Mouse (Mus musculus) brain, embryonic 14.5 days (tissue): ENCODE measurements around the gene Zbtb34.

Experiments
- CTCF ChIP-seq: fragments of 200-500 bp; IDR thresholded peaks from 2 replicates; pipeline ENCODE4 v1.5.1; 2012; ENCODE audit warnings: inconsistent platforms, mild to moderate bottlenecking, moderate library complexity, borderline replicate concordance; ENCODE audit not compliant: insufficient read depth, insufficient read length; ENCODE audit errors: extremely low read depth
- POLR2A ChIP-seq: fragments of 200-500 bp; IDR thresholded peaks from 2 replicates; pipeline ENCODE4 v1.6.1; 2012; ENCODE audit warnings: mild to moderate bottlenecking, inconsistent platforms, borderline replicate concordance; ENCODE audit not compliant: poor library complexity, insufficient read depth, insufficient read length, severe bottlenecking; ENCODE audit errors: extremely low read depth

- peak; percentile 81 for TF ChIP-seq CTCF
- TF ChIP-seq POLR2A, result no peak
Measured at GRCm38 (mm10) chr2:33402236-33402635, 28.9 kb downstream of the Zbtb34 start.
